Mouse (Mus musculus): ENCODE data around the gene Stoml2.

The Stoml2 gene

DNA sequence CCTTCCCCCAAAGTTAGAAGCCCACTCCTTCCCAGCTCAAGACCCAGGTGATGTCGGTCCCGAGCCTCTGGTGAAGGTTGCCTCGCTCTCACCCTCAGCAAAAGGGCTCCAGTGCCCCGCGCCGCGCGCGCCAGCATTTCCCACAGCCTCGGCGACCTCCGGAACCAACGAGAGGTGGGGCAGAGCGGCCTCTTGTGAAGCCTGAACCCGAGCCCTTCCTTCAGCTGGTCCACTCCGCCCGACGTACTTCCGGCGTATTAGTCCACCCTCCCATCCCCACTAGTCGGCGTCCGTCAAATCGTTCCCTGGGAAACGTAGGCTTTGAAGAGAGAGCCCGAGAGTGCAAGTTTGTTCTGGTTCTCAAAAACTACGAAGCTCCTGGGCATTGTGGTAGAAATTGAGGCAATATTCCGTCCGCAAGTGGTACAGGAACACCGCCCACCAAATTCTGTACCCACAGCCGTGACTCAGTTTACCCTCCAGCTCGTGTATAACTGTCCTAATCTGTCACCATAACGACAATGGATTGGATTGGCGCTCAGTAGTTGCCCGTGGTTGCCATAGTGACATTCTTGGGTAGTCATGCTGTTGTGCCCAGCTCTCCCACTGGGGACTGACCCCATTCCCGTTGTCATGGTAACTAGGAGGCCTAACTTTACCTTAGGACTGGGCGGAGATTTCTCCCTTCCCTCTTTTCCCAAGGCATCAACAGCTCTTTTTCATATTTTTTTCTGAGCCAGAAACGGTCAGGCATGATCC lies at the start of gene Stoml2:
Stoml2 (minus strand) TSS at position 474 of the 759 bp plus-strand sequence.
- peak; percentile 81 to 89 for DNase-seq (ENCODE audit: low spot score in 2 of 2)

DNA sequence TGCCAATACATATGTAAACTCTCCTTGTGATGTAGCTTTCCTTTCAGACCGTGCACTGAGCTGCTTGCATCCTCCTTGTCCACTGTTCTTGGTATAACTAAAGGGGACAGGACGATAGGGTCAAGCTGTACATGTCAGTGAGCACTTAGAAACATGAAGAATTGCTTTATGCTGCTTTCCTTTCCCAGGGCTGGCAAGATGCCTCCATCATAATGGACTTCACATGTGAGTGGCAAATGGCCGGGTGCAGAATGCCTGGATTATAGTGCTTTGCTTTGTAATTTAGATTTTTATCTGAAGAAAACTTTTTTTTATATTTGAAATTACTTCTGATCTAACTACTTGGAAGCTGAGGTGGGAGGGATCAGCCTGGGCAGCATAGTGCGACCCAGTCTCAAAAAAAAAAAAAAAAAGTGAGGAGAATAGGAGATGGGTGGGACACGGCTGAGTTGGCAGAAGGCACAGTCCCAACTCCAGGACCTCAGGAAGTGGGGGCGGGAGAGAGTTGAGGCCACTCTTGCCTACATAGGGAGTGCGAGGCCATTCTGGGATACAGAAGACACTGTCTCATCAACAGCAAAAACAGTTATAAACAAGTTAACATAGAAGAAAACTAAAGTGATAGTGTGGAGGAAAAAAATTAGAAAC lies 46.7 kb upstream of the Stoml2 start:
- DNase-seq (ENCODE audit: low spot score in 2 of 2): no peak

GRCm38 (mm10) chr4:43074923-43075322 lies 43.4 kb upstream of the Stoml2 start:
- no peak for DNase-seq (ENCODE audit: low spot score in 2 of 2)

- DNase-seq (ENCODE audit: low spot score in 2 of 2): no peak
These were observed 34.0 kb upstream of the Stoml2 start for GRCm38 (mm10) chr4:43065471-43065870.

DNA sequence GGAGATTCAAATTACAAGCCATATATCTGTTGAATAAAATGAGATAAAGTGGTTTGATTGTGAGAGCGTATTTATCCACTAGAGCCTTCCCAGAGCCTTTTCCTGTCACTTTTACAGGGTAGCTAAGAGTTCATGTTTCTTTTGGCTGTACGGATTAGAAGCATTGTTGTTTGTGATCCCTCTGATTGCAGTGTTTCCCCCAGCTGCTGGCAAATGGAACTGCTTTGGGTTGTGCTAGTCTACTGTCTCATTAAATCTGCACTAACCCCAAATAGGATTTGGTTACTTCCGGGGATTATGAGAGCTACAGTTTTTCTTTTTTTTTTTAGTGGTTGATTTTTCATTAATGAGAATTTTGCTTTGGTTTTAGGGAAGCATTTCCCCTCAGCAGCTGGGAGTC lies 28.8 kb upstream of the Stoml2 start:
- DNase-seq (ENCODE audit: low spot score in 2 of 2): no peak

DNA sequence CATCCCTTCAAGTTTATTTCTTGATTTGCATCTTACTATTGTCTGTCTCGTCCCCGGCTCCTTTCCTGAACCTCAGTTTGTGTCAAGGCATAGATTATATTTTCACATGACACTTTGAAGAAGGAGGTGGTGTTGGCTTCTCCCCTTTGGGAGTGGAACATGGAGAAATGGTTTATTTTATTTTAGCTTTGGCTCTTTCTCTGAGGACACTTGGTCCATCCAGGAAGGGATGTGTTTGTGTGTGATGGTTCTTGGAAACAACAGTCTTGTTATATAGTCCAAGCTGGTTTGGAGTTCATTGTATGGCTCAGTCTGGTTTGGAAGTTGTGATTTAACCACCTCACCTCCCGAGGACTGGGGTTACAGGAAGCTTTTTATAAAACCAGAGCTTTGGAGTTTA lies 28.2 kb upstream of the Stoml2 start:
- no peak for DNase-seq (ENCODE audit: low spot score in 2 of 2)

GRCm38 (mm10) chr4:43058753-43059654 lies 27.5 kb upstream of the Stoml2 start, which contains the start of gene Unc13b:
TSS of gene Unc13b (plus strand) at chr4:43058953.
- peak; percentile 85 to 91 for DNase-seq (ENCODE audit: low spot score in 2 of 2)

DNA sequence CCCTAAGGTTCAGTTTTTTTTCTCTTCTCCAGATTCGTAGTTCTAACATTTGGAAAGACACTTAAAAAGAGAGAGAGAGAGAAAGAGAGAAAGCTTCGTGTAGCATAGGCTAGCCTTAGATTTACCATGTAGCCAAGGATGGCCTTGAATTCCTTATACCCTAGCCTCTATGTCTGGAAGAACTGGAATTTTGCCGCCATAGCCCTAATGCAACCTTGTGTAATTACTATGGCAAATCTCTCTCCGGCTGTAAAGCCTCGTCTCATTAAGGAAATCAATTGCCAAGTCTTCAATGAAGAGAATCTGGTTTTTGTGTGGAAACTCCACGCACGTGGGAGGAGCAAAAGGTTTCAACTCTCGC lies 26.9 kb upstream of the Stoml2 start:
- no peak for DNase-seq (ENCODE audit: low spot score in 2 of 2)

DNA sequence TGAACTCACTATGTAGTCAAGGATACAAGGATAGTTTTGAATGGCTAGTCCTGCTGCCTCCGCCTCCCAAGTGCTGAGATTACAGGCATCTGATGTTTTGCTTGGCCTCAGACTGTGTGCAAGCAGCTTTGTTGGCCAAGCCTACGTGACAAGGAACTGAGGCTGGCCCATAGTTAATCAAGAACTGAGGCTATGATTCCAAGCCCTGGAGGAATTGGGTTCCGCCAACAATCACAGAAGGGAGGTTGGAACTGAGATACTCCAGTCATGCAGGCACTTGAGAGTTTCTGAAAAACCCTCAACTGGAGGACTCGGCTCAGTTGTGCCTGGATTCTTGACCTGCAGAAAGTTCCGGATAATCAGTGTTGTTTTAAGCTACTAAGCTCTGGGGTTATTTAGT lies 26.1 kb upstream of the Stoml2 start:
- no peak for DNase-seq (ENCODE audit: low spot score in 2 of 2)

DNA sequence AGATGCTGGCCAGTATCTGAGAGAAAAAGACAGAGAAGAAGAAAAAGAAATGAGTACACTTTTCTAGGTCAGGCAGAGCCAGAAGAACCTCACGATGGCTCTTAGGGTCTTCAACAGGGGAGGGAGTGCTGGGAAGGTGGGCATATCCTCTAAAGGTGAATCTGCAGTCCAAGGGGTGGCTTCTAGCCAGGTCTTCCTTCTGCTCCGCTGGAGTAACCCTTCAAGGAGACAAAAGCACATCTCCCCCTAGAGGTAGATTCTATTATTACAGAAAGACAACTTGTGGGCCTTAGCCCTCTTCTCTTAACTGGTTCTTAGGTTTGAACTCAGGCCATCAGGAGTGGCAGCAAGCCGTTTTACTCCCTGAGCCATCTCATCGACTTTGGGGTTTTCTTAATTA lies 21.1 kb upstream of the Stoml2 start:
- peak in 1 of 2 experiments; percentile 44 for DNase-seq (ENCODE audit: low spot score in 2 of 2)

DNA sequence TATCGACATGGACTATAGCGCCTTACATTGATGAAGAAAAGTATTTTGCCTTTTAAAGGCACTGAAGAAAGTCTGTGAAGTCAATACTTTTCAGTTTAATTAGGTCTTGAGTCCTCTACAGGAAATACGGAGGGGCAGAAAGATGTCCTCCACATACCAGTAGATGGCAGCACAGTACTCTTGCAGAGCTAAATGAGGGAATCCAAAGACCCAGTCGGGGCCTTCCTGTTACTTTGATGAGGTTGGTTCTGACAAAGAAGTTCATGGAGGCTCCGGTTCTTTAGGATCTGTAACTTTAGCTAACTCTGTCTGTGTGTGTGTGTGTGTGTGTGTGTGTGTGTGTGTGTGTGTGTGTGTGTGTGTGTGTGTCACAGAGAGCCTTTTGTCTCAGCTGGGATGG lies 15.7 kb upstream of the Stoml2 start:
- DNase-seq (ENCODE audit: low spot score in 2 of 2): peak in 1 of 2 experiments; percentile 68

DNA sequence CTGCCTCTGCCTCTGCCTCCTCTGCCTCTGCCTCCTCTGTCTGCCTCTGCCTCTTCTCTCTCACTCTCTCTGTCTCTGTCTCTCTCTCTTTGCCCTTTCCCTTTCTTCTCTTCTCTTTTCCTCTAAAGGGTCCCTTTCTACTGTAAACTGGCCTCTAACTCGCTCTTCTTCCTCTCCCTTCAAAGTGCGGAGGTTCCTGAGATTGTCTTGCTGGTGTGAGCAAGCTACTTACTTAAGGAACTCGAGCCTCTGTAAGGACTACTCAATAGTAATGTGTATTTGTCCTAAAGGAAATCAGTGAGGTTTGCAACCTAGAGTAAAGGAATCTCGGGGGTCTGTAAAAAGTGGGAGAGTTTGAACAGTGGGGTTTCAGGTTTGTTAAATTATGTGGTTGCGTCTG lies 15.1 kb upstream of the Stoml2 start:
- DNase-seq (ENCODE audit: low spot score in 2 of 2): no peak

DNA sequence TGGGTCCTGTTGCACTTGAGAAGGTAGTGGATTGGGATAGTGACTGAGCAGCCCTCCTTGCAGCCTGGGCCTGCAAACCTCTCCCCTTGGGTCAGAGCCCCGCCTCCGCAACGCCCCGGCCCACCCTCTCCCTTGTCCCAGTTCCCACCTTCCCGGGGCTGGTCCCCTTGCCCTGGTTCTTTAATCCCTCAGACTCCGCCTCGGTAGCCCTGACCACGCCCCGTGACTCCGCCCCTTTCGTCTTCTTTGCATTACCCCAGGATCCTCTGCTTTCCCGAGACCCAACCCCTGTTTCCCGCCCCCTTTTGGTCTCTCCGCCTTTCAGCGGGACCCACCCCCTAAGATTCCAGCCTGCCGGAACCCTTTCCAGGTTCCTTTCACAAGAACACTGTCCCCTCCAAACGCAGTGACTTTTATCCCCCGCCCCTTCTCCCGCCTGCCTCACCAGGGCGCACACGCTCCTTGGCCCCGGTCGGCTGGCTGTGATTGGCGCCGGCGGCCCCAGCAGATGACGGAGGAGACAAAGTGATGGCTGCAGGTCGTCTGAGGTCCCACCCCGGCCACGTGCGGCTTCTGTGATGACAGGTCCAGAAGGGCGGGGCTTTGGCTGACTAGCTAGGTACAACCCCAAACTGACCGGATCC lies 14.3 kb upstream of the Stoml2 start, which contains the start of gene Fam214b:
Fam214b (minus strand) TSS at position 562 of the 644 bp plus-strand sequence.
- peak; percentile 87 to 93 for DNase-seq (ENCODE audit: low spot score in 2 of 2)

GRCm38 (mm10) chr4:43045285-43045658 lies 13.8 kb upstream of the Stoml2 start:
- no peak for DNase-seq (ENCODE audit: low spot score in 2 of 2)

- DNase-seq (ENCODE audit: low spot score in 2 of 2): no peak
These were observed 13.2 kb upstream of the Stoml2 start for GRCm38 (mm10) chr4:43044673-43045072.

DNA sequence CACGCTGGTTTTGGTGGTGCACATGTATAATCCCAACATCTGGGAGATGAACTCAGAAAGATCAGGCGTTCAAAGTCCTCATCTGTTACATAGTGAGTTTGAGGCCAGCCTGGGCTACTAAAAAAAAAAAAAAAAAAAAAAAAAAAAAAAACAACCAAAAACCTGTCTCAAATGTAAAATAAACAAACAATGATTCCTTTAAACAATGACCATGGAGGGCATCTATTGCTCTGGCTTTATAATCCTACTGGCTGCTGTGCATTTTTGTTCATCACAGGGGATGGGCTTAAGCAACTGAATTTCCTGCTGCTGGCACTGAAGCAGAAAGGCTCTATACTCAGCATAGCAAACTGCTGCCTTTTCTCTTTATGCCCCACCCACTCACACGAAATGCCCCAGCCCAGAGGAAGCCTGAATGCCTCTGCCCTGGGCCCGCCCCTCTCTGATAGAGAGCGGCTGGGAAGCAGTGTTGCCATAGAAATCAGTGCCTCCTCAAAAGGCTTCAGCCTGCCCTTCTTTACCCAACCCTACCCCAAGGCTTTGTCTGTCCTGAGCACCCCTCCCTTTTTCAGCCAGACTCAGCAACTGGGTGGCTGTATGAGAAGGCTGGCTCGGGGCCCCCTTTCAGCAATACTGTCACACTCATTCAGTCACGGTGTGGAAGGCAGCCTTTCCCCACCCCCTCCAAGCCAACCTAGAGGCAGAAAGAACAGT lies 12.3 kb upstream of the Stoml2 start:
- peak in 1 of 2 experiments; percentile 59 for DNase-seq (ENCODE audit: low spot score in 2 of 2)

GRCm38 (mm10) chr4:43040881-43041547 lies 9.5 kb upstream of the Stoml2 start:
- DNase-seq (ENCODE audit: low spot score in 2 of 2): no peak

DNA sequence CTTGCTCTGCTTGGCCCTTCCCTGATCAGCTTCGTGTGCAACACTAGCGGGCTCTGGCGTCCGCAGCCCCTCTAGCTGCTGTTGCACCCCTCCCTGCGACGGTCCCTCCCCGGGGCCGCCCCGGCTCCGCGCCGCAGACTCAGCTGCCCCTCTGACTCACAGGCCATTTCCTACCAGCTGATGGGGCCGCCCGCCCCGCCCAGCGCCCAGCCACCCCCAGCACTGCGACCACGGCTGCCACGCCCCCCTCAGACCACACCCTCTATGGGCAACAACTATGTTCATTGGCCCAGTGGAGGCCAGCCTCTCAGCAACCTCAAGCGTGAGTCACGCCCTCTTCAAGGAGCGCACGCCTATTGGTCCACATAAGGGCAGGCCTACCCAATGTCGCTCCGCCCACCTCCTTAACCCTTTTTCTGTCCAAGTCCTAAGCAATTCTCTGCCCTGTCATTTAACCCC lies 8.6 kb upstream of the Stoml2 start:
- peak; percentile 80 to 91 for DNase-seq (ENCODE audit: low spot score in 2 of 2)

GRCm38 (mm10) chr4:43039609-43040008 lies 8.1 kb upstream of the Stoml2 start:
- no peak for DNase-seq (ENCODE audit: low spot score in 2 of 2)

Measured in cerebellum, postnatal 4 days (tissue).